Mouse (Mus musculus): ENCODE measurements around the gene Meioc.

DNA sequence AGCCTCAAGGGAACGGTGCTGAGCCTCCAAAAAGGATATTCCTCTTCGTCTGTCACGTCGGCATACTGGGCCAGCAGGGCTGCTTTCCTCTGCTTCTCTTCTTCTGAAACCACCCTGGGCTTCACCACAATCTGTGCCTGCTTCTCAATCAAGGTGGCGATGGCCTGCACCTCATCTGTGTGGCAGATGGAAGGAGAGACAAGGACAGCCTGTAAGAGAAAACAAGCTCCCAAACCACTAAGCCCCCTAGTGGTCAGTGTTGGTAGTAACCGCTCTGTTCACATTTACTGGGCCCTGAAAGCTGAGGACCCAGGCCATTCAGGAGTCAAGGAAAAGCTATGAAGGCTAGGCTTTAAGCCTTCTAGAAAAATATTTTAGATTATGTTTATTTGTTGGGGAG is 26.6 kb downstream of the Meioc start:
- TF ChIP-seq CHD2 (IDR thresholded peaks at IDR 0.05; ENCODE audit: low read depth, low read length) (no peak), HCFC1 (IDR thresholded peaks at IDR 0.05; ENCODE audit: borderline replicate concordance, insufficient read depth, low read length) (no peak), ZNF384 (IDR thresholded peaks at IDR 0.05; ENCODE audit: low read depth, low read length) (no peak)
